Mouse (Mus musculus): Measurements from ENCODE around the gene Prkar2b. TPM values are rescaled to one million over a fixed set of nuclear protein-coding genes. Genes with fewer than 3 reads are reported as not detected.

Prkar2b gene
- 8.6 and 10.0 TPM in 2 replicates for polyA plus RNA-seq (2012; rRNA removed)

DNA sequence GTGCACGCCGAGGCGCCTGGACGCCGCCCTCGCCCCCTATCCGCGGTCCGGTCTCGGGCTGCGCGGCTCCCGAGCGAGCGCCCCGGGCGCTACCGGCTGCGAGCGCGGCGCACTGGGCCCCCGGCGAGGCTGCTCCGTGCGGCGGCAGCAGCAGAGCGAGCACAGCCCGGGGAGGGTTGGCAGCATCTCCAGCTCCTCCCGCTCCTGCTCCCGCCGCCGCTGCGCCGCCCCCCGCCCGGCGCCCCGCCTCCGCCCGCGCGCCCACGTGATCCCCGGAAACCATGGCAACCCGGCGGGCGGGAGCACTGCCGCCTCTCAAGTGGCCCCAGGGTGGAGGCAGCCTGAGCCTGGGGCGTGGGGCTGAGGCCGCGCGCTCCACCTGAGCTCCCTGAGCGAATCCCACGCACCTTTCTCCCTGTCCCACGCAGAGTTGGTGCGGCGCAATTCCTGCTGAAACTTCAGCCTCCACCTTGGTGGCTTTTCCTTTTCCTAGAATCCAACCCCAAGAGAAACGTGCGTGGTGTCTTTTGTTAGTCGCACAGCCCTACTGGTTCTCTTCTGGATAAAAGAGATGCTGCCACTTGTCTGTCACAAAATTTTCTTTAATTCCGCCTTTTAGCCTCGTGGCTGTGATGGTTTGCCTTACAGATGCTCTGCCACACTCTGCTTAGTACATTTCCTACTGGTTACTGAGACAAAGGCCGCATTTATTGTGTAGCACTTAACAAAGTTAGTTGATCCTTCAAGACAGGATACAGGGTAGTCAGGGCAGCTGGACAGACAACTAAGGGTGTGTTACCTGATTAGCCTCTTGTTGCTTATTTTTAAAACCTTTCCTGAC is at the start of gene Prkar2b:
Gene Prkar2b, minus strand, starts transcription at position 207 of the 841 bp plus-strand sequence.
- peak; percentile 82 for DNase-seq (ENCODE audit: low spot score)

DNA sequence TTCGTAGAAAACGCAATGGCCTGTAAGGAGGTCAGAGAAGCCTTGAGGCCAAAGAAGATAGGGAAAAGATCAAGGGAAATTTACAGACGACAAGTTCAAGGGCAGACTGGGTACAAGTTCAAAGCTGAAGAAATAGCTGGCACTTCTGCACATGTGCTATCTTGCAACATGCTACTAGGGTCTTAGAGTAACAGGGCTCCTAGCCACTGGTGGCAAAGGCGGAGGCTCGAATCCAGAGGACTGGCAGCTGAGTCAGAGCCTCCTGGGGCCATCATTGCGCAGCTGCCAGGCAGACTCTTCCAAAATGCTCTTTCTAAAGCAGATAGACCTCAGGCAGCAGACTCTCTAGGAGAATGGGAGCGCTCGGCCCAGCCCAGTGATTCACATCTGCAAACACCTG is 48.1 kb upstream of the Prkar2b start:
- no peak for DNase-seq (ENCODE audit: low spot score)

DNA sequence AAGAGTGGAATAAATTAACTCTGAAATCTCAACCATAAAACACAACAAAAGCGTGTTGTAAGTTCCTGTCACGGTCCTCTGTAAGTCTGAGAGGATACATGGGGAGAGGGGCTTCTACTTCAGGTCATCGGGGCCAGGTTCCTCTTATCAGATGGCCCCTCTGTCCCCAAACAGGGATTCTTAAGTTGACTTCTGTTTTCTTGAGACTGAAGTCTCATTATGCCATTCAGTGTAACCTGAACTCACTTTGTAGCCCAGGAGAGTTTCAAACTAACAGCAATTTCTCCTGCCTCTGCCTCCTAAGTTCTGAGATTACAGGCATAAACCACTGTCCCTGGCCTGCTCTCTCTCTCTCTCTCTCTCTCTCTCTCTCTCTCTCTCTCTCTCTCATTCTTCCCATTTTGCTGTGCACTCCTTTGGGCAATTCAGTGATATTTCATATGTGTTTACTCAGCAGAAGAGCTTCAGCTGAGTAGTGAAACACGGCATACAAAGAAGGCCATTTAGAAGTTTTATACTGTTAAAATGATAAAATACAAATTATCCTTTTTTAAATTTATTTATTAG is 43.9 kb upstream of the Prkar2b start:
- DNase-seq (ENCODE audit: low spot score) = no peak

DNA sequence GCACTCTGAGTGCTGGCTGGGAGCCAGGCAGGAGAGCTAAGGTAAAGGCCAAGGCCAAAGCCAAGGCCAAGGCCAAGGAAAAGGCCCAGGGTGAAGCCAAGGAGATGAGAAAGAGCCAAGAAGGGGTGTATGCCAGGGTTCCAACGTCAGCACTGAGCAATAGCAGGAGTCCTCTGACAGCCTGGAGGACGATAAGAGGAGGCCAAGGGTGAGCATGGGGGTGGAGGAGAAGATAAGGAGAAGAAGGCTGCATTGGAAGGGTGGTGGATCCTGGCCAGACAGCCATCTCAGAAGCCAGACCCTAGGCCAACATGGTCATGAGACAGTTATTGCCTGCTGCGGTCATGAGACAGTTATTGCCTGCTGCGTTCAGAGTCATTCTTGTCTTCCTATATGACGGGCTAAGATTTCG is 43.4 kb upstream of the Prkar2b start:
- DNase-seq (ENCODE audit: low spot score) = no peak

DNA sequence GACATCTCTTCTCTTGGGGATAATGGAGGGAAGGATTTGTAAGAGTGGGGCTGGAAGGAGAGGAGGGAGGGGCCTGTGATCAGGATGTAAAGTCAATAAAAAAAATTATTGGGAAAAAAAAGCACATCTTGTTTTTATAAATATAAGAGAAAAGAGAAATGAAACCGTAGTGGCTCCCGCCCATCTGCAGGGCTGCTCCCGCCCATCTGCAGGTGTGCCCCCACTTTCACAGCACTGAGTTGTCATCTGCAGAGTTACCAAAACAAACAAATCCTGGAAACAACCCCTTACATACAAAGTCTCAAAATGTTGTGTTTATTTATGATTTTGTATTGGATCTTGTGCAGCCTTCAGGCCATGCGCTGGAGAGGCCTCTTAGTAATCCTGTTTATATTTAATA is 40.2 kb upstream of the Prkar2b start:
- DNase-seq (ENCODE audit: low spot score) = no peak

DNA sequence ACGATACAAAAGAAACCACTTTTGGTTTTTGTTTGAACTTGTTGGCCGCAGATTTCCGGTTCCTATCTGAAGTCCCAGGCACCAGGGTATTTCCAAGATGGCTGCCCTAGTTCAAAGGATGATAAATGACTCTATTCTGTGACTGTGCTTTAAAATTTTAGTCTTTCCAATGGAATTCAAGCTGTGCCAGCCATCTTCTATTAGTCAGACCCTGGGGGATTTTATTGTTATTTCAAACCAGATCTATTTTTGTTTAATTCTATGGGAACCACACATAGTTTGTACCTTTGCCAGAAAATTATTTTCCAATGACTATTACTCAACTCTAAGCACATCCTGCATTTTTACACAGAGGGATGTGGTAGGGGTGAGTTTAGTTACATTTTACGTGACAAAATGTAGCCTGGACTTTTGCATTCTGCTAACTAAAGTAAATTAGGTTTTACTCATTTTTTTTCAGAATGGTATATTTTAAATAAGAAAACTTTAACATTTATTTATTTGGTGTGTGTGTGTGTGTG is 38.6 kb upstream of the Prkar2b start:
- DNase-seq (ENCODE audit: low spot score) = no peak

DNA sequence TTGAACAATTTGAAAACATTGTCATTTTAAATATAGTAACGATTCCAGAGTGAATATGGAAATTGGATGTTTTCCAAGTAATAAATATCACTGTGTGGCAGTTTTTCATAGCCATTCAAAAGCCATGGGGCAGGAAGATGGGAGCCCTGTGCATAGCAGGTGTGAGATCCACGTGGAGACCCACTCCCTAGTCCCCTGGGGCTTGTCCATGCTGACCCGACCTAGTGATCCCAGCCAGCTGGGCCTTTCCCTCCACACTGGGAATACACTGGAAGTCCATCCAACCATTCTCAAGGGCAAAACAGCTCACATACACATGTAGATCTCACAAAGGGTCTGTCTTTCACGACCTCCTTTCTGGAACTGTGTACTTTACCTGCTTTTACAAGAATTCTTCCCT is 37.5 kb upstream of the Prkar2b start:
- DNase-seq (ENCODE audit: low spot score) = no peak

DNA sequence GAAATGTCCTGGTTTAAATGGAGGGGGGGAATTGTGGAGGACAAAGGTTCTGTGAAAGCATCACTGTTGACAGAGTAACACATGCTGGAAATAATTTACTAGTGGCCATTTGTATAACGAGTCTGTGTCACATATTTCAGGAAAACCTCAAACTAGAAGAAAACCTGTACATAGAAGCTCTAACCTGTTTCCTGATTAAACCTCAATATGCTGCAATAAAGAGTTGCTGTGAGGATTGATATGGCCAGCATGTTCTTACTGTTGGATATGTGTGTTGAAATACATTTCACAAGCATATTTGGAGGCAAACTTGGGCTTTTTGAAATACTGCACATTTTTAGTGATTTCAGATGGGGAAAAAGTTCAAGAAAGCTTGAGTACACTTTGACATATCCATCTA is 36.0 kb upstream of the Prkar2b start:
- DNase-seq (ENCODE audit: low spot score) = no peak

DNA sequence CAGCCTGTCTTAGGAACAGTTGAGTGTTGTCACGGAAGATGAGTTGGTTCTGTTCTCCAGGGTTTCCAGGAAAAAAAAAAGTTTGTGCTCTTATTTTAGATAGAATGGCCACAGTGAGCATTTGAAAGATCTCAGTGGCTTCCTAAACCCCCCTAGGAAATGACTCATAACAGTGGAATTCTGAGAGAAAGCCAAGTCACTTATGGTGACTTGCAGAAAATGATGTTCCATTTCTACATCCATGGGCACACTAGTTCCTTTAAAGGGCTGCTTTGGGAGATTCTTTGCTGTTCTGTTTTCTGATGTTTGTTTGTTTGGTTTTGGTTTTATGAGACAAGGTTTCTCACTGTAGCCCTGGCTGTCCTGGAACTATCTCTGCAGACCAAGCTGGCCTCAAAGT is 34.1 kb upstream of the Prkar2b start:
- DNase-seq (ENCODE audit: low spot score) = no peak

DNA sequence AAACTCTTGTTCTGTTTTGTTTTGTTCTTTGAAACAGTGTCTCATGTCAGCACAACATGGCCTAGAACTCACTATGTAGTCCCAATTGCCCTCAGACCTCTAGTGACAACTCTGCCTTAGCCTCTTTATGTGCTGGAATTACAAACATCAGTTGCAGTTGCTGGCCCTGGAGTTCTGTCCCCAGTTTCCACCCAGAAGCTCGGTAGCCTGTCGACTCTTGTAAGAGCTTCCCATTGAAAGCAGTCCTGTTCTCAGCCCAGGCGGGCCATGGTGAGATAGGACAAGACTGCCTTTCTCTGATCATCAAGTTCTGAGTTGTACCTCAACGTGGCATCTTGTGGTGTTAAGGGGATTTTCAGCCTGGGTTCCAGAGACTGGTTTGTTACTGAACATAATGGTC is 31.4 kb upstream of the Prkar2b start:
- DNase-seq (ENCODE audit: low spot score) = no peak

DNA sequence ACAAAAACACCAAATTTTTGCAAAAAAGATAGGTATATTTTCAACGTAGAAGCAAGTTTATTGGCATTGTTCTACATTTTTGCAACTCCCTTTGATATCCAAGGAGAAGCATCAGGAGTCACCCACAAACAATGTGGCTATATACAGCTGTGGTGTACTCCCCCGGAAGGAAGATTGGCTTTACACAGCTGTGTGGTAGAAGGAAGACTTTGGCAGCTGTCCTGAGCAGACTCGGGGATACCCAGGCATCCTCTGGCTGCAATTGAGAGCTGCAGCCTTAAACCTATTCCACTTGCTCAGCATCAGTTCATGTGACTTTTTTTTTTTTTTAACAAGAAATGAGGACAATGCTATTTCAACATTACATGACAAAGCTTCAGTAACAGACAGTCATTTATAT is 27.5 kb upstream of the Prkar2b start:
- no peak for DNase-seq (ENCODE audit: low spot score)

DNA sequence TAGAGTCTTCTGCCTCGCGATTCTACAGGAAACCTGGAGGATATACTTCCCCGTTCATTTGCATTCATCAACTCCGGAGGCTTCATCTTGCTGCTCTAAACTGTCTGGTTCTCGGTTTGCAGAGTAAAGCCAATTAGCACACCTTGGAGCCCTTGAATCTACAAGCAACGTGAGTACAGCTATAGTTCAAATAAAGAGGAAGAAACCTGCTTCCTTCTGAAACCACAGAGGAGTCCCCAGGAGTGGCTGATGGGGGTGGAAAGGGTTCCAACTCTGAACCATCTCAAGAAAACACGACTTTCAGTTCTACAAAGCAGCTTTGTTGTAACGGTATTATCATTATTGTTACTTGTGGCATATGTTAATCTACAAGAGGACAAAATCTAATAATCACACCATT is 26.2 kb upstream of the Prkar2b start:
- no peak for DNase-seq (ENCODE audit: low spot score)

DNA sequence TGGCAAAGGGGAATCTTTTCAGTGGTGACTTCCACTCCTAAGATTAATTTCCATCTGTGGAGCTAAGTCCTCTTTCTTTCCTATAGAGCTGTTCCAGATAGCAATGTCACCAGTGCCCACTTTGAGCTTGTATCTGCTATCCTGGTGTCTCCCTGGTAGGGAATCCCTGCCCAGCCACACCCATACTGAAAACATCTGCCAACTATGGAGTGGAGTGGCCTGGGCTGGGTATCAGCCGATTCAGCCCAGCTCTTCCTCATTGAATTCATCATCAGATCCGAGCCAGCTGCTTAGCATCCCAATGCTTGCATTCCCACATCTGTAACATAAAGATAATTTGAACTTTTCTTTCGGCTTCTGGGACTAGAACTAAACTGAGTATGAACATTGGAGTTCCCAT is 25.8 kb upstream of the Prkar2b start:
- DNase-seq (ENCODE audit: low spot score) = no peak

DNA sequence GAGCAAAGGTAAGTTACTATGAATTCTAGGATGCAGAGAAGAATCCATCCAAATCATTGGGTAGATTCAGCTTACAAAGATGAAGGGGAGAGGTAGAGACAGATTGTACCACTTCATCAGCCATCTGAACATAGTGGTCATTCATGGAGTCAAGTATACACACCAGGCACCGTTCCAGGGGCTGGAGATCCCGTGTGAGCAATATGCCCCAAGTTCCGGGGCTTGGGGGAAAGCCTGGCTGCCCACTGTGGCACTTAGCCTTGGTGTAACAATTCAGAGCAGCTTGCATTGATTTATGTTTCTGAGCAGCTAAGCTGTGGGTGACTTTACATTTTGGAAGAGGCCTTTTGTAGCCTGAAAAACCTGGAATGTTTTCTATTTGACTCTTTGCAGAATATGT is 24.8 kb upstream of the Prkar2b start:
- no peak for DNase-seq (ENCODE audit: low spot score)

DNA sequence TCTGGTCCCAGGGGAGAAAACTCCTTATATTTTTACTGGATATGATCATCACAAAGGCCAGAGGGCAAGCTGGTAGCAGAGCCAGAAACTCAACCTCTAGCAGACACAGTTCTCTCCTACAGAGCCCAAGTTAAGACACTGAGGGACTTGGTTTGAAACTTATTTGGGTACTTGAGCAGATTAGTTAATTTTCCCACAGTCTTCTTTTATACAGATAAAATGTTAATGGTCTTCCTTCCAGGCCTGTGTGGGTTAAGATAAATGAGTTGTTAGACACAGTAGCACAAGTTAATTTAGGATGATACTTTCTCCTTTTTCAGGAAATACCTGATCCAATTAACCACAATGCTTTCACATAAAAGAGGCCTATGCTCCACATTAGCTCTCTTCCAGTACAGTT is 24.1 kb upstream of the Prkar2b start:
- DNase-seq (ENCODE audit: low spot score) = no peak

DNA sequence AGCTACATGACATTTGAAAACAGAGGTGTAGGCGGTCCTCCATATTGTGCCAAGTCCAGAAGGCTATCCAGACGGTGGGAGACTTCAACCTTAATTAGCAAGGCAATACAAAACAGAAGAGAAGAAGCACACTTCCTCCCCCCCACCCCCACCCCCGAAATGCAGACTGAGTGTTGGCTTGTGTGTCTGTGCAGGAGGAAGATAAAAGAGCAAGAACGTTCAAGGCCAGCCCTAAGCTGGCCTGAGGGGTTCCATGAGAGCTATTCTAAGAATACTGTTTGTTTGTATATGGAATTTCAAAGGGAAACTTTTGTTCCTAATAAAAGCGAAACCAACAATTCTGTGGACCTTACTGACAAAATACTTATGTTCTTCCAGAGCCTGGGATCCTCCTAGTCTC is 23.5 kb upstream of the Prkar2b start:
- DNase-seq (ENCODE audit: low spot score) = no peak

DNA sequence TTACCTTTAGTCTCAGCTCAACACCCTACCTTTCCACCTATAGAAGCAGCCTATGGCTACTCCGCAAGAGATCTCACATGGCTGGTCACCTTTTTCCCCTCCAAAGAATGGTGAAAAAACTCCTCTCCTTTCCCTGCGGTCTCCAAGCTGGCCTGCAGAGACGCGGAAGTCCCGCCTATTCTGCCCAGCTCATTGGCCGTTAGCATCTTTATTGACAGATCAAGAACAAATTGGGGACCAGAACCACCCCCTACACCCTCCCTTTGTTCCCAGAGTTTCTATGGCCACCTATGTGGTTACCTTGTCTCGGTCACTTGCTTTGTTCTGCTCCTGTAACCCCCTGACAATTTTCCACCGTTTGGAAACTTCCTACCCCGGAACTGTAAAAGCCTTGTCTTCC is 19.6 kb upstream of the Prkar2b start:
- no peak for DNase-seq (ENCODE audit: low spot score)

DNA sequence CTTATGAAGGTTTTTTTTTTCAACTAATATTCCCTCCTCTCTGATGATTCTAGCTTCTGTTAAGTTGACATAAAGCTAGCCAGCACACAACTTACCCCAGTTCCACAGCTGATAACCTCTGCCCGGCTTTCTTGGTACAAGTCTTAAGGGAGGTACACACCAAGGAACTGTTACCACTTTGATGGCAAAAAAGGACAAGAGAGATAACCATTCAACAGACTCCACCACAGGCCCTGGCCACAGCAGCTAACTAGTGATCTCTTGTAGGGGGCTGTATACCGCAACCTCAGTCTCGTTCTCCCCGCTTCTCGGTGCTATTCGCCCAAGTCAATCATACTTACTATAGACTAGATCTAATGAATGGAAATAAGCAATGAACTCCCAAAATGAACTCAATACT is 16.3 kb upstream of the Prkar2b start:
- DNase-seq (ENCODE audit: low spot score) = no peak

DNA sequence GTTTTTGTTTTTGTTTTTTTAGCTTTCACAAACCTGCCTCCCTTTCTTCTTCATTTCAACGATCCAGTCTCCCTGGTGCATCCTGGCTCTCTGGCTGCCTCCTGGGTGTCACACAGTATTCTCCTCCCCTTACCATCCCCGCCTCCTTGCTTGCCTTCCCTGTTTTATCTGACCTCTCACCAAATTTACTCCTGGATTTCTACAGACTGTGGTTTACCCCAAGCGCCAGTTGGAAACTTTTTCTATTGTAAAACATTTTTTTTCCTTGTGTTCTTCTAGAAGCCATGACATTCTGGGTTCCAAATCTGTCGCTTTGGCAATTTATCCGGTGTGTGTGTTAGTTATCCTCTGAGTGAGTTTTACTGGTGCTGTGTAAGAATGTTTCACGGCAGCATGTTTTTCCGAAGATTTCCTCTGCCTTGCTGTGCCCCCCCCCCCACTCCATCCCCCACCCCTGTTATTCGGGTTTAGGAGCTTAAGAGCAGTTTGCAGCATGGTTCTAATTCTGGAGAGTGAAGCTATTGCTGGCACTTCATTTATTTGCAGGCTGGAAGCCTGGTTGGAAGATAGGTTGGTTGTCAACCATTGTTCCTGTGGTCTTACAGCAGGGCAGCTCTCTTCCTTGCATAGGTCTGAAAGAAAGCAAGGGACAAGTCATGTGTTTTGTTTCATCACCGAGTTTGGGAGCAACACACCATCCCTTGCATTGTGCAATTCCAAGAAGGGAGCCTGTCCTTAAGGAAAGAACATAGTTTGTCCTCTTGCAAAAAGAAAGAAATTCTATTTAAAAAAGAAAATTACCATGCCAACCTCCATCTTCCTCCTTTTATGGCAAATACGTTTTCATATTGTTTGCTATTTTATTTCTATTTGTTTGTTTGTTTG is 15.0 kb upstream of the Prkar2b start:
- no peak for DNase-seq (ENCODE audit: low spot score)

DNA sequence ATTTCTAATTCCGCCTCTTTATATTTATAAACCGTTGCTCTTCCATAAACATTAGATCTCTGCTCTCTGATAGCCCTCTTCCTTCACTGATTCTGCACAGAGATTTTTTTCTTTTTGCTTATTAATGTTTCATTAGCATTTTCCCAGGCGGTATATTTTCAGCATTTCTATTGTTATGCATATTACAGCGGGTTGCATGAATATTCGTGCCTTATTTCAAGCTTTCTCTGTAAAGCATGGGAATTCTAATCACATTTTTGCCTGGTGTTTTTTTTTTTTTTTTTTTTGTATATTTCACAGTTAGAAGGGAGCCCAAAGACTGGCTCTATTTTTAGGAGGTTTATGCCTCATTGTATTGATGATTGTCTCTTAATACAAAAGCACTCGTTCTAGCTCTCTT is 13.2 kb upstream of the Prkar2b start:
- no peak for DNase-seq (ENCODE audit: low spot score)

DNA sequence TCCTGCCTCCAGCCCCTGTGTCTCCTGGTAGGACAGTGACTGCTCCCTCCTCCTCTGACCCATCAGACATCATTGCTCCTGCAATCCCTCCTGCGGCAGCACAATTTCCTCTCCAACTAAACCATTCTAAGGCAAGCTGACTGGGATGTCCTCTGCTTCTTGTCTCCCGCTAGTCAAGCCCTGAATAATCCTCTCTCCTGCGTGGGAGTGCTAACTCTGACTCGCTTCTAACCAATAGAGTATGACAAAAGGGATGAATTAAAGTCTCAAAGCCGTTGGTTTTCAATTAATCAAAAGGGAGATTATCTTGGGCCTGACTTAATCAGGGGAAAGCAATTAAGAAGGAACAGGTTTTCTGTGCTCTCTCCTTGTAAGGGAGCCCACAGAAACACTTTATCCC is 4.9 kb upstream of the Prkar2b start:
- DNase-seq (ENCODE audit: low spot score) = no peak
